Mouse (Mus musculus): ENCODE results near the gene Hs6st2. TPM values are rescaled to one million over a fixed set of nuclear protein-coding genes. Genes with fewer than 3 reads are reported as not detected.

Hs6st2 gene
- polyA plus RNA-seq, 2 experiments, result 0.39 to 0.86 TPM

DNA sequence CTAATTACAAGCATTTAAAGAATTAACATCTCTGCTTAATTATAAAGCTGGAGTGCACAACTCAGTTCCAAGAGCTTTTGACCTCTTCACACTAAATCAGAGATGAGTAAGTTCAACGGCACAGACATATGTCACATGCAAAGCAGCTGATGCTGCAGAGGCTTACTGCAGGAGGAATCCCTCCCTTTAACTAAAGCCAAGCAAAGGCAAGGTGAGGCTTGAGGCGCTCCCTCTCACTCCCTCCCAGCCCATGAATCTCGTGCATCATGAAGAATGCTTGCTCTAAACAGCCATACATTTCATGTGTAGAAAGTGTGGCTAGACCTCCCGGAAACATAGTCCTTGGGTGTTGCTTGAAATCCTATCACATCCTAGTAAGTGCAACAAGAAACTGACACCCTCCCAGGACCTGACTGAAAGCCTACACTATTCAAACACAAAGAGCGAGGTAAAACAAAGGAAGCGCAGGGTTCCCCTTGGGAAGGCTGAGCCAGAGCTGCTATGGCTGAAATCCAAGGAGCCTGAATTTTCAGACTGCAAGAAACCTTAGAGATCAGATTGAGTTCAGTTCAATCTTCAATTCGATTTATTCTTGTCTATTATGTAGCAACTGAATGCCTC lies 67.2 kb downstream of the Hs6st2 start:
- Histone ChIP-seq H3K27me3 (ENCODE audit: control insufficient read depth, insufficient read depth, low read length) (no peaks in the 10 kb centered on the region), H3K36me3 (replicated peaks; ENCODE audit: control insufficient read depth, insufficient read depth, low read depth) (no peaks in the 10 kb centered on the region), H3K27ac (no peak overlapping the region), H3K4me1 (replicated peaks; ENCODE audit: control insufficient read depth in 2 of 2, insufficient read depth in 2 of 2, low read length in 1 of 2) (no peaks in the 10 kb centered on the region), H3K4me3 (ENCODE audit: insufficient read depth in 1 of 2, low read depth in 2 of 2, low read length in 2 of 2) (no peak overlapping the region), H3K9ac (replicated peaks) (no peak overlapping the region), H3K9me3 (ENCODE audit: control insufficient read depth, low read length) (no peaks in the 10 kb centered on the region), H3K4me2 (ENCODE audit: low read depth) (no peak overlapping the region)
- ATAC-seq (ENCODE audit: insufficient read depth) (no peak), DNase-seq (ENCODE audit: low read depth in 3 of 3, low spot score in 3 of 3) (no peak)
- WGBS (ENCODE audit: insufficient replicate concordance), result 34% methylated on average over 7 of the region's 7 CpGs
- TF ChIP-seq CTCF (IDR thresholded peaks at IDR 0.05; ENCODE audit: low read depth), result no peak
- TF ChIP-seq EP300 (IDR thresholded peaks at IDR 0.05; ENCODE audit: low read depth), result no peak

DNA sequence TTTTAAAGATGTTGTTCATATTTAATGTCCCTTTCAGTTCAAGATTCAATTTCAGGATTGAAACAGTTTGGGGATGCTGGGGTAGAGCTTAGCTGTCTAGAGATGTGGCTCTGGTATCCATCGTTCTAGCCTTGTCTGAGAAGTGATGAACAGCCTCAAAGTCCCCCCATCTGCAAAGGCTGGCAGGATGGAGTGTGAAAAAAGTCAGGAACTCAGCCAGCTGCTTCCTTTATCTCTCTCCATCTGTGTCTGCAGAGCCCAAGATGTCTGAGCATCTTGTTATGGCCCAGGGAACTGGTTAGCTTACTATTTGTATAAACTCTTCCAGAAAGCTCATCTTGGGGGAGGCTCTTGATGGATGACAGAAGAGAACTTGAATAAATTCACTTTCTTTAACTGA lies 70.9 kb downstream of the Hs6st2 start:
- H3K27ac ChIP-seq, result no peak overlapping the region
- H3K4me1 ChIP-seq (replicated peaks; ENCODE audit: control insufficient read depth in 2 of 2, insufficient read depth in 2 of 2, low read length in 1 of 2), result no peaks in the 10 kb centered on the region
- TF ChIP-seq EP300 (IDR thresholded peaks at IDR 0.05; ENCODE audit: low read depth), result no peak
- TF ChIP-seq CTCF (IDR thresholded peaks at IDR 0.05; ENCODE audit: low read depth), result no peak
- no peaks in the 10 kb centered on the region for H3K9me3 ChIP-seq (ENCODE audit: control insufficient read depth, low read length)
- no peak for ATAC-seq (ENCODE audit: insufficient read depth)
- H3K36me3 ChIP-seq (replicated peaks; ENCODE audit: control insufficient read depth, insufficient read depth, low read depth), result no peaks in the 10 kb centered on the region
- no peak overlapping the region for H3K9ac ChIP-seq (replicated peaks)
- H3K27me3 ChIP-seq (ENCODE audit: control insufficient read depth, insufficient read depth, low read length), result no peaks in the 10 kb centered on the region
- WGBS (ENCODE audit: insufficient replicate concordance), result 14% methylated on average over 1 of the region's 1 CpGs
- no peak overlapping the region for H3K4me3 ChIP-seq (ENCODE audit: insufficient read depth in 1 of 2, low read depth in 2 of 2, low read length in 2 of 2)
- no peak overlapping the region for H3K4me2 ChIP-seq (ENCODE audit: low read depth)
- DNase-seq (ENCODE audit: low read depth in 3 of 3, low spot score in 3 of 3), result no peak

DNA sequence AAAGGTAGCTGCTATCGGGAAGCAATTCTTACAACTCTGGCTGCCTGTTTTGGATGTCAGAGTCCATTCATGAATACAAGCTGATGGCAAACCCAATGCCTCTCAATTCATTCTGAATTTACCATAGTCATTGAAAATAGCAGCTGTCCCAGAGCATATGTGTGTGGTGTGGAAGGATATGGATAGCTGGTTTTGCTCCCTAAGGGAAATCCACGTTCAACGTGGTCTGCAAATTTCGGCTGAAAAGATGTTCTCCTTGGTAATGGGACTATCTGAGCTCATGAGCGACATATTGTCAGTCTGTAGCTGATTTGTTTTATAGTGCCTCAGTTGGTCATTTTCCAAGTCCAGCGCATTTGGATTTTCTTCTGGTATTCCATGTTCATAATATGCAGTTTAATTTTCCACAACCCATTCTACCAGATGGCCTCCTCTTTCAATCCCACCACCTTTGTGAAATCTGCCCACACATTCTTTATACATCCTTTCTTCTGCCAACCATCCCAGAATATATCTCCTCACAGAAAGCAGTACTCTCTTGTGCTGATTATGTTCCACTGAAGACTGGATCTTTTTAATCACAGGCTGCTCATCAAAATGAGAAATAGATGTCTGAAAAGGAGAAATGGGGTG lies 75.3 kb downstream of the Hs6st2 start:
- DNase-seq (ENCODE audit: low read depth in 3 of 3, low spot score in 3 of 3) (no peak), ATAC-seq (ENCODE audit: insufficient read depth) (no peak)
- TF ChIP-seq CTCF (IDR thresholded peaks at IDR 0.05; ENCODE audit: low read depth), result no peak
- no peak for TF ChIP-seq EP300 (IDR thresholded peaks at IDR 0.05; ENCODE audit: low read depth)
- no peaks in the 10 kb centered on the region for H3K27me3 ChIP-seq (ENCODE audit: control insufficient read depth, insufficient read depth, low read length)
- H3K4me3 ChIP-seq (ENCODE audit: insufficient read depth in 1 of 2, low read depth in 2 of 2, low read length in 2 of 2), result no peak overlapping the region
- H3K27ac ChIP-seq, result no peak overlapping the region
- H3K4me2 ChIP-seq (ENCODE audit: low read depth), result no peak overlapping the region
- H3K4me1 ChIP-seq (replicated peaks; ENCODE audit: control insufficient read depth in 2 of 2, insufficient read depth in 2 of 2, low read length in 1 of 2), result no peaks in the 10 kb centered on the region
- H3K9me3 ChIP-seq (ENCODE audit: control insufficient read depth, low read length), result no peaks in the 10 kb centered on the region
- no peaks in the 10 kb centered on the region for H3K36me3 ChIP-seq (replicated peaks; ENCODE audit: control insufficient read depth, insufficient read depth, low read depth)
- no peak overlapping the region for H3K9ac ChIP-seq (replicated peaks)
- WGBS (ENCODE audit: insufficient replicate concordance), result 69% methylated on average over 6 of the region's 6 CpGs

DNA sequence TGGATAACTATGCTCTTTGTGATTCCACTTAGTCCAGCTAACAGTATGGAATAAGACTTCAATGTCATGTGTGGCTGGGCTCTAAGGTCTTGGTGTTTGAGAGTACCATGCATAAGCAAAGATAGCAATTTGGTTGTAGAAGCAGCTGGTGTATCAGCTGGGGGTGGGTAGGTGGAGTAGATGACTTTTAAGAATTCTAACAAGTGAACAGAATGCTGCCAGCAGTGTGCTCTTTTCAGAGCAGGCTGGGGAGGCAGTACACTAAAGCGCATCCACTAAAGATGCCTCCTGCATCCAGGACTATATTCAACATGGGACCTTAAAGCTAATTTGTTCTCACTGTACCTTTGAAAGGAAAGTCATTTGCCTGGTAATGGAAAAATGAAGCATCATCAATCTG lies 88.9 kb downstream of the Hs6st2 start:
- H3K9me3 ChIP-seq (ENCODE audit: control insufficient read depth, low read length), result no peaks in the 10 kb centered on the region
- no peaks in the 10 kb centered on the region for H3K36me3 ChIP-seq (replicated peaks; ENCODE audit: control insufficient read depth, insufficient read depth, low read depth)
- no peak overlapping the region for H3K4me2 ChIP-seq (ENCODE audit: low read depth)
- H3K27me3 ChIP-seq (ENCODE audit: control insufficient read depth, insufficient read depth, low read length), result no peaks in the 10 kb centered on the region
- DNase-seq (ENCODE audit: low read depth in 3 of 3, low spot score in 3 of 3) (no peak), ATAC-seq (ENCODE audit: insufficient read depth) (no peak)
- no peak overlapping the region for H3K9ac ChIP-seq (replicated peaks)
- TF ChIP-seq CTCF (IDR thresholded peaks at IDR 0.05; ENCODE audit: low read depth) (no peak), EP300 (IDR thresholded peaks at IDR 0.05; ENCODE audit: low read depth) (no peak)
- no peak overlapping the region for H3K27ac ChIP-seq
- no peak overlapping the region for H3K4me3 ChIP-seq (ENCODE audit: insufficient read depth in 1 of 2, low read depth in 2 of 2, low read length in 2 of 2)
- 86% methylated on average over 1 of the region's 1 CpGs for WGBS (ENCODE audit: insufficient replicate concordance)
- no peaks in the 10 kb centered on the region for H3K4me1 ChIP-seq (replicated peaks; ENCODE audit: control insufficient read depth in 2 of 2, insufficient read depth in 2 of 2, low read length in 1 of 2)

DNA sequence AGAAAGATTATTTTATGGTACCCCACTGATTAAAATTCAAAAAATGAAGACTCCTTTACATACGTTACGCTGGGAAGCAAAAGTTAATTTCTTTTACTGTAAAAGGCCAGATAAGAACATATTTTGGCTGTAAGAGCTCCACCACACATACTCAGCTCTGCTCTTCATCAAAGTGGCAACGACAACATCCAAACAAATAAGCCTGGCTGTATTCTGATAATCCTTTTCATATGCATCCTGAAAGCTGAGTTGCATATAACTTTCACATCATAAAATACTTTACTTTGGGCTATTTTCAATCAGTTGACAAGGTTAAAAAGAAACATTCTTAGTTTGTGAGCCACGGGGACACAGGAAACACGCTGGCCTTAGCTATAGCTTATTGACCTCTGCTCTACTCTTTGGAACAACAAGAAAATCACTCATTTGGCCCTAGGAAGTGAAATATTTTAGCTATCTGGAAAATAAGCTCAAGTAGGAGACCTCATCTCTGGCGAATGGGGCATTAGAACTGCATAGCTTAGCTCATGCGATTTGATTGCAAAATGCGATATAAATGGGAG lies 91.1 kb downstream of the Hs6st2 start:
- Histone ChIP-seq H3K9ac (replicated peaks) (no peak overlapping the region), H3K9me3 (ENCODE audit: control insufficient read depth, low read length) (no peaks in the 10 kb centered on the region), H3K36me3 (replicated peaks; ENCODE audit: control insufficient read depth, insufficient read depth, low read depth) (no peaks in the 10 kb centered on the region), H3K27ac (no peak overlapping the region), H3K4me3 (ENCODE audit: insufficient read depth in 1 of 2, low read depth in 2 of 2, low read length in 2 of 2) (no peak overlapping the region), H3K27me3 (ENCODE audit: control insufficient read depth, insufficient read depth, low read length) (no peaks in the 10 kb centered on the region), H3K4me1 (replicated peaks; ENCODE audit: control insufficient read depth in 2 of 2, insufficient read depth in 2 of 2, low read length in 1 of 2) (no peaks in the 10 kb centered on the region), H3K4me2 (ENCODE audit: low read depth) (no peak overlapping the region)
- ATAC-seq (ENCODE audit: insufficient read depth) (no peak), DNase-seq (ENCODE audit: low read depth in 3 of 3, low spot score in 3 of 3) (no peak)
- no peak for TF ChIP-seq EP300 (IDR thresholded peaks at IDR 0.05; ENCODE audit: low read depth)
- no peak for TF ChIP-seq CTCF (IDR thresholded peaks at IDR 0.05; ENCODE audit: low read depth)
- 57% methylated on average over 8 of the region's 8 CpGs for WGBS (ENCODE audit: insufficient replicate concordance)
